Mouse (Mus musculus) urinary bladder, adult 18-20 months (tissue): ENCODE results near the gene Elmo1.
A peak's percentile ranks its signal among the peaks of the same experiment; 100 is the strongest.

ENCODE experiments used
- DNase-seq, 2 experiments: peaks; one replicate each; pipeline ENCODE4 v3.0.0; 2022; ENCODE audit warnings: low spot score in 2 of 2, mixed read lengths in 2 of 2

Gene Elmo1

DNA sequence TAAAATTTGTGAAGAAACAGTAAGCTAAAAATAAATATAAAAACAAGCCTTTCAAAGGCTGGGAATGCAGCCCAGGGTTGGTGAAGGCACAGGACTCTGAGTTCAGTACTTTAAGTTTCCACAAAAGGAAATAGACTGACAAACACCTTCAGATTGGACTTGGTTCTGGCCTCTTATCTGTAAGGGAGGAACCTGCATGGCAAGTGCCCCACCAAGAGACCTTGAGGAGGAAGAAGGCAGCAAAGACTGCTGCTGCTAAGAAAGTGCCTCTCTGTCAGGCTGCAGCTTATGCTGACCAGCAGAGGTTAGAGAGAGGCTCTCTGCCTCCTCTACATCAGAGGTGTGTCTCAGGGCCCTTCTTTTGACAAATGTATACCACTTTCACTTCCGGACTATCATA is 293.5 kb downstream of the Elmo1 start:
- DNase-seq: peak in 1 of 2 experiments; percentile 12

DNA sequence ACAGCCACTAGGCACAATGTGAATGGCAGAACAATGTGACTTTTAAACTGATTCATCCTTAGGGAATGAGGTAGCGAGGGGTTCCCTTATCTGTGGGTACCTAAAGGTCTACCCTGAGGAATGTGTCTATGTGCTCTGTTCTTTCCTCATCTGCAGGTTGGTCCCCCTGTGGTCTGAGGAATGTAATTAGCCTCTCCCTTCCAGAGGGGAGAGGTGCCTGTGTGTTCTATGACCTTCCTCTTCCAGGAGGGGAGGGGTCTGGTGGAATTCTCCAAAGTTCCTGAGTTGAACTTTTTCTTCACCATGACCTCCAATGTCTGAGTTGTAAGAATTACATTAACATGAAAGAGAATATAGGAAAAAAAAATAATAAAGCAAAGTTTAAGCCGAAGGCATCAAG is 294.4 kb downstream of the Elmo1 start:
- no peak for DNase-seq

DNA sequence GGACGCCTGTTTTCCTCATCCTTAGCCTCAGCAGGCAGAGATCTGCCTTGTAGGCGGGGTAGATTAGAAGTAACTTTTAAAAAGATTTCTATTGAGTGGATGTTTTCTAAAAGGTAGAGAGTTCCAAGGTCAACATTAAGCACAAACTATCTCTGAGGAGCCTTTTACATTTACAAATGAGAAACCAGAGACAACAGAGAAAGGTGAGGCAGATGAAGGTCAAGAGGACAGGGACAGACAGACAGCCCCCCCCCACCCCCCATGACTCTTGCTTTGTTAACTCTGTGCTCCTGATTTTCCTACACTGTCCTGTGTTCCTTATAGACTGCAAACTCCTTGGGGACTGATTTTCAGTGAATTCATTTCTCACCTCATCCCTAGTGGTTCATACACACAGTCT is 295.0 kb downstream of the Elmo1 start:
- DNase-seq: no peak

DNA sequence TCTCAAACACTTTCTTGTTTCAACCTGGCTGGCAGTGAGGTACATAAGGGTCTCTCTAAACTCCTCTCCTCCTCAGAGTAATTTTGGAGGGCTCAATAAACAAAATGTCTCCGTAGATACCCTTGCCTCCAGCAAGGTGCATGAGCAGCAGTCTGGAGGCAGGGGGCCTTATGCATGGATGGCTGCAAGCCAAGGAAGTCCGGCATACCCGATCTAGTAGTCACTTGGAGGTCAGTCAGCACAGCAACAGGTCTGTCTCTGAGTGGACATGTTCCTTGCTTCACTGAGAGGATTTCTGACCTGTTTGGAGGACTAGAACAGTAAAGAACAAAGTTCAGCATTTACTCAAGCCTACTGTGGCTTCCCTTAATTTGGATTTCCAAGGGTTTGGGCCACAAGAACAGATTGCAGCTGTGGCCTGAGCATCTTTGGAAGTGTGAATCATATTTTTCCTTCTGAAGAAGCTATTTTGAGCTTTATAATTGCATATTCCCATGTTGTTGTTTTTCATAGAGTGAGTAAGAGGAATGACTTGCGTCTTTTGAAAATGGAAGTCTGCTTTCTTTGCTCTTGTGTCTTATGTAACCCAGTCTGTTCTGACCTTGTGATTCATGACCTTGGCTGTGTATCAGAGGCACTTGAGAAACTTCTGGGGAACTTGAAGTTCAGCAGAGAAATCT is 296.2 kb downstream of the Elmo1 start:
- DNase-seq: peak in 1 of 2 experiments; percentile 8

DNA sequence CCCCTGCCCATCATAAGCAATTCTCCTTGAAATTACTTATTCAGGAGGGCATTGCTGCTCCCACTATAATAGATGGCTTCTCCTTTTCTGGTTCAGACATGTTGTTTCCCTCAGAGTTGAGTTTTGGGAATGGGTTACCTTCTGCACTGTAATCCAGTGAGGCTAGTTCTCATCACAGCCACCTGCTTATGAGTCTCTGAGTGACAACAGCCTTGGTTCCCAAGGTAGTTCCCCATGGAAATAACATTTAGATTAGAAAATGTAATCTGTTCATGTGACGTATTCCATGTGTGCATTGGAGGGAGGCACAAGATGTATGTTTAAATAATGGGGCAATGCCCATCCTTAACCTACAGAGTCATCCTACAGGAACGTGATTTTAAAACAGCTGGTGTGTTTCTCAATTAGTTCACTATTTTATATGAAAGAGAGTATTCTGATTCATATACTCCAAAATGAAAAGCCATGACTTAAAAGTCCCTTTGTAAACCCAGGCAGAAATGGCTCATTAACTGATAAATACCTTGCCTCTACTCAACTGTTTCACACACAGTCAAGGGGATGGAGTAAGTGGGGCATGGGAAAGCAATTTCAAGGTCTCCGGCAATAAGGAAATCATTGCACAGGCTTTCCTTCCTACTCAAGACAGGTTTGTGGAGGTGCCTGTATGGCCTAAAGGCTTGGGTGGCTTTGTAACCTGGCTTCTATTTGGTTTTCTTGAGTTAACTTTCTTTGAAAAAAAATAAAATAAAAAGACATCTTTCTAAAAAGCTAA is 302.6 kb downstream of the Elmo1 start:
- no peak for DNase-seq

DNA sequence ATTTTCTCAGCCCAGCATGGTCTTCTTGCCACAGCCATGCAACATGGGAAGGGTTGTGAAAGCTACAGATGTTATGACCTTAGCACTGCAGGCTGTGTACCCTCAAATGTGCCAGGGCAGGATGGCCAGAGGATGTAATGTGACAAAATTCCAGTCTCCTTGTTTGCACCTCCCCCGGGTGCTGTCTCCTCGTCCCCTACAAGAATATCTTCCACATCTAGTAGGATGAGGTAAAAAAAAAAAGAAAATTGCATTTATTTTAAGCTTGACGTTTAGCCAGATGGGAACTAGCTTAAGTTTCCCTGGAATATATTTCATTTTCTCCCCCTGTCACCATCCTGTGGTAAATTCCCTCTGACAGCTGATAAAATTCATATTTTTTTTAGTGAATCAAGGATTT is 307.3 kb downstream of the Elmo1 start:
- DNase-seq: no peak

DNA sequence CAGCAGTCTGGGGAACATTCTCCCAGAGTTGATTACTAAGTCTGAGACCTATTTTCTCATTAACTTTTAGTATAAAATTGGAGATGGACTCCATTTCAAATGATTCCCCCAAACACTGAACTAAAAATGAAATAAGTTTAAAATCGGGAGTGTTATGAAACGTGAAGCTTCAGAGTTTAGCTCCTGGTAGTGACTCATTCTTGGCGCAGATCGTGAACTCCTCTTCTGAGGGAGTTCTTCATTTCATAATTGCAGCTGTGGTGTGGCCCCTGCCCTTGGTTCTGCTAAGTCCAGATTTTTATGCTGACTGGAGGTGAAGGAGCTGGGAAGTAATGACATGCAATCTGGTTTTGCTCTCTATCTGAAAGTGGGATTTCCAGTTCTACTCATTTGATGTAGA is 307.9 kb downstream of the Elmo1 start:
- DNase-seq: peak in 1 of 2 experiments; percentile 35

DNA sequence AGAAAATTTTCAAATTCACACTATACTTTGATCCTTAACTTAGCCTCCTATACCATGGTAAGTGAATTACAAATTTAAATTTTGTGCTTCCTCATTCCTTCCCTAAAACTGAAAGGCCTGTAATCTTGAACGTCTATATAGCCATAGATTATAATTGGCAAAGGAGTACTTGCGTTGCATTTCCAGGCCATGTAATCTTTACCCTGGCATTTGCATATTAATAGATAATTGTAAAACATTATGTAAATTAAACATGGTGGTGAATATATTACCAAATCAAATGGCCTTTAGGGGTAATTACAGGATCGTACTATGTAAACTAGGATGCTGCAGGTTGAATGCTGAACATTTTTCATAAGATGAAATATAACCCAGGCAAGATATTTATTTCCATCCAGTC is 314.1 kb downstream of the Elmo1 start:
- DNase-seq: no peak

DNA sequence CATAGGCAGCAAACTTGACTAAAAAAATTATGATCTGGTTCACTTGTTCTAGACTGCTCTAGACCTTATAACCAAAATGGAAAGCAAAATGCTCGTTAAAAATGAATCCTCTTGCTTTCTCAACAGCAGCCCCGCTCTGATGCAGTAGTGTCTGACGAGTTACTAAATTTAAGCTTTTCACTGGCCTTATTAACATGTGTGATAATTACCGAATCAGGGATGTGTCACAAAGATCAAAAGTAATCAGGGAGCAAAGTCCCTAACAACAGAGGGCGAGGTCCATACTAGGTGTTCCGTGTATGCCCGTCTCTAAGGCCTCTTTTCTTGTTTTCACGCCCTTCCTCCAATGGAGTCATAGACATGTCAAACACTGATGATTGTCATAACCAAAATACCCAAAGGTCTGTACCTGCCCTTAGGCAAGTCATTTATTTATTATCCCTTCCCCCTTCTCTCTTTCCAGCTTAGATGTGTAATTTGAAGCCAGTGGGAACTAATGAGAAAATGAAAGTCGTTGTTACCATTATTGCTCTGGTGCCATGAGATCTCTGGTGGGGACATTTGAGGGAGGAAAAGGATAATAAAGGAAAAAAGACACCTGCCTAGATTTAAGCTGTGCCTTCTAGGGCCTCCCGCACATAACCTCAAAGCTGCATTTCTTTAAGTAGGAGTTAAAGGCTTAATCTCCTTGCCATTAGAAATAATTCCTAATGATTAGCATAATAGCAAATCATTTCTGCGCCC is 316.2 kb downstream of the Elmo1 start:
- no peak for DNase-seq

DNA sequence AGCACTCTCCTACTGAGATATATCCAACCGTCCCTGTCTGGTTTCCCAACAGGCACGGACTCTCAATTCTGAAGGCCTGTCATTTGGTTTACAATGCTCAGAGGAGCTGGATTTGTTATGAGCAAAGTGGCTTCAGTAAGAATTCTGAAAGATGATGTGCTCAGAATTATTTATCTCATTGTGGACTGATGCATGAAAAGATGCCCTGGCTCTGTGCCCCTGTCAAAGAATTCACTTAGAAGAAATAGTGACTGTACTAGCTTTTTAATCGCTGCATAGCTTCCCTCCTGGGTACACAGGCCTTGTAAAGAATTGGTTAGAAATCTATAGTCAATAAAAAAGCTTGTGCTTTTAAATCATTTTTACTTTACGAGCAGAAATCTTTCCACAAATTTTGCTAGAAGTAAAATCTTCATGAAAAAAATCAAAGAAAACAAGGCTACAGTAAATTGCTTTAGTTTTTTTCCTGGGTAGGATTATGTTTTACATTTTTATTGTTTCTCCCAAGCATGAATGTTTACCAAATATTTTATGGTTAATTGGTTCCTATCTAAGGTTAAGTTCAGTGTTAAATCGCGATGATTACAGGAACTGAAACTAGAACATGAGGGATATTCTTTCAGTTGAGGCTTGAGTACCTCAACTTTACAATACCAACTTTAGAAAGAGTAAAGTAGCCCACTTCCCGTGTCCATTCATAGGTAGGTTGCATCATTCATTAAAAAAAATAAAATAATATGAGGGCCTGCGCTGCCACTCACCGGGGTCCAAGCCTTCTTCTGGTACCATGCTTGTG is 320.1 kb downstream of the Elmo1 start:
- DNase-seq: no peak

DNA sequence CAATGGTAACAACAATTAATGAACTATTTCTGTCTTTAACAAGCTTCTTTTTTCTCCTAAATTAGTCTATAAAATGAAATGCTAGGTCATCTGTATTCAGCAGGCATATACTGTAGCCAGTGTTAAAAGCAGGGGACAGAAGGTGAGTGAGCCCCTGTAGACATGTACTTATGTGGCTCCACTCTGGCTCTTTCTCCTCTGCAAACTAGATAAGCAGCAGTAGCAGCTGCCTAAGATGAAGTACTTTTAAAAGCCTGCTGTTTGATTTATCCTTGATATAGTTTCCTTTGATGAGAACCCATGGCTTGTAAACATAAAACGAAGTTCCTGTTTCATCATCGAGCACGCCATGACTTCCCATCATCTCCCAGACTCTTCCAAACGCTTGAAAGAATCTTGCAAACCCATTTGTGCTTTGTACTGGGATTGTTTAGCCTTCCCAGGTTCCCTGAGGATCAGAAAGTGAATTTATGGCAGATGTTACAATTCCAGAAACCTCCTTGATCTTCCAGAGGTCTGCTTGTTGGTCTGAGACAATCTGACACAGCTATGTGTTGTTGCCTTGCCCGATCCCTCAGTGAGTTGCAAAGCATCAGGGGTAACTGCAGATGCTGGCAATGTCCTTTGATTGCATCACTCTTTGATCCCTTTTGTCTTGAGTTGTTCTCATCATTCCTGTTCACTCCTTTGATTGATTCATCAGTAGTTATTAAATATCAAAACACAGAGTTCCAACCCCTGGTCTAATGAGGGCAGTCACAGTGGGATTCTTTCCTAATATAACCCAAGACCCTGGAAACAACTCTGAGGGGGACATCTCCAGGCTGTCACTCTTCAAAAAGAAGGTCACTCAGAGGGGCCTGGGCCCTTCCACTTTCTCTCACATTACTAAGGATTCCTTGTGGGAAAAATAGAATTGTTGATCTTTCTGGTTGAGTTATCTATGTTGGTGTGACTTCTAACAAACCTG is 326.6 kb downstream of the Elmo1 start:
- DNase-seq: no peak

DNA sequence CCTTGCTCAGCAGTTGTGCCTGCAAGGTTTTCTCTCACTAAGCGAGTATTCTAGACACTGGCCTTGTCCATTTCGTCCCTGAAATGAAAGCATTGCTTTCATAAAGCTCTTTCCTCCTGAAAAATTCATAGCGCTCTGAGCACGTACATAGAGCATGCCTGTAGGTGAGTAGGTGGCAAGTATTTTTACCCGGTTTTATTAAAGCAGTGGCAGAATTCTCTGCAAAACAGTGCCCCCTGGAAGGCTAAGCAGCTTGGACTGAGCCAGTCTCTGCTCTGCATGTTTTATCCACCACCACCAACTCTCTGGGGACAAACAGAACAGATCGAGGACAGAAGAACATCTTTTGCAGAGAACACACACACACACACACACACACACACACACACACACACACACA is 340.6 kb downstream of the Elmo1 start:
- DNase-seq: no peak

DNA sequence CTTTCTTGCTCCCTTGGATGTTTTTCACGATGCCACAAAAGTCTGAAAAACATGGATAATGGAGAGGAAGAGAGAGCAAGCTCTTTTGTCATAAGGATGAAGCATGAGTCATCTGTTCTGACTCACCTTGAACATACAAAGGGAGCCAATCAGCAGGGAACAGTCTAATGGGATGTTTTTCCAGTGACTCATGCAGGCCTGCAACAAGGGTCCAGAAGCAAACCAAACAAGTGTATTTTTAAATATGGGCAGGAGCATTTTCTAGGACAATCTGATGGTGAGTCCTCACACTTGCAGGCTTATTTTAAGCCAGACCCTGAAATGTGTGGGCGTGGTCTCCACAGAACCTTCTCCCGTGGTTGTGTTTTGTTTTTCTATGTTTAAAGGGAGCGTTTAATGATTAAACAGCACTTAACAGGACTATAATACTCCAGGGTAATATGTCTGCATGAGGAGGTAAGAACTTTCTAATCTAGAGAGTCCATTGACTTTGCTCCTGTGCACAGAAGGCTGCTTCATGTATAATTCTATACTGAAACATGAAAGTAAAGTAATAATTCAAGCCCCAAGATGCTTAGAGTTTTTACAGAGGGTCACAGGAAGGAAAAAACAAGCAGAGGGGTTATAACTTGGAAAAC is 342.9 kb downstream of the Elmo1 start:
- peak in 1 of 2 experiments; percentile 11 for DNase-seq

DNA sequence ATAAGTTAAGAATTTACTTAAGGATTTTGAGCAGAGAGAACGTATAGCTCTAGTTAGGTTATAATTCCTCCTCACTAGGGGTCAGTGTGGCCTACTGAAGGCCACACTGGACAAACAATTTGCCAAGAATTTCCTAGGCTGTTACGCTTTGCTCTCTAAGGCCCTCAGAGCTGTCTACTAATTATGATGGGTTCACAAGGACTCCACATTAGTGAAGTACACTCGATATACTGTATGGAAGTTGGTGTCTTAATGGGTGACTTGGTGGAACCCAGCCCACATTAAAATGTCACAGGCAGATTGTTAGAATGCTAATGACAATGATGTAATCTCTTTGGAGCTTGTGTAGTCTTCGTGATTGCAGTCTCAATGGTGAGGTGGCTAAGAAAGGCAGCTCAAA is 343.7 kb downstream of the Elmo1 start:
- no peak for DNase-seq

DNA sequence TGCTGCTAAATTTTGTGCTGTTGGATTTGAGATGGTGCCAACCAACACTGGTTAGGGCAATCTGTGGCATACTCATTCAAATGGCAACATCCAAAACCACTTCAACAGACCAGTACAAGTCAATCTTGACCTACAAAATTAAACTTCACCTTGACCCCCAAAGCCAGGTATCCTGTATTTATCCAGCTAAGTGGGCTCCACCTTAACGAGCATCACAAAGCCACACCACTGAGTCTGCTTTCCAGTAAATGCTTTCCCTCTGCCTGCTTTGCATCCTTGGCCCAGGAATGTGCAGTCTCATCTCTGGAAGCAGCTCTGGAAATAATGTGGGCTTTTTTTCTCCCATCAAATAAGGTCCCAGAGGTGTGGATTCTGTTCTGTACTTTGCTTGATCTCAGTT is 349.1 kb downstream of the Elmo1 start:
- DNase-seq: no peak

DNA sequence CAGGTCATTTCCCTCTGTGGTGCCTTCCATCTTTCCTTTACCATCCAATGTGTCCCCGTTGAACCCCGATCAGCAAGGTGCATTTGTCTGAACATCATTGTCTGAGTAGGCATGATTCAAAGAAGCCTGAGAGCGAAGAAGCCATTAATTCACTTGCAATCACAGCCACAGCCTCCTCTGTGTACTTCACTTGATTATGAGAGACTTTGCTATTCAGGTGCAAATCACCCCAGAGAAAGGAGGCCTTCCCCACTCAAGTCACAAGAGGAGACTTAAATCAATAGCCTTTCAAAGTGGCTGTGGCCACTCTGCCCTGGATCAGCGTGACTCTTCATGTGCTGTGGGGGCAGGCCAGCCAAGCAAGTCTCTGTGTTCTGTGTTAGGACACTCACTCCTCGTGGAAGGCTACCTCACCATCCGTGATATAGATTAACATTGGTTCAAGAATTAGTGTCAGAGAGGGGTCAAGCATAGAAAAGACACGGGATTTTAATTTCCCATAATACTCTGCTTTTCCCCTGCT is 360.5 kb downstream of the Elmo1 start:
- DNase-seq: no peak

DNA sequence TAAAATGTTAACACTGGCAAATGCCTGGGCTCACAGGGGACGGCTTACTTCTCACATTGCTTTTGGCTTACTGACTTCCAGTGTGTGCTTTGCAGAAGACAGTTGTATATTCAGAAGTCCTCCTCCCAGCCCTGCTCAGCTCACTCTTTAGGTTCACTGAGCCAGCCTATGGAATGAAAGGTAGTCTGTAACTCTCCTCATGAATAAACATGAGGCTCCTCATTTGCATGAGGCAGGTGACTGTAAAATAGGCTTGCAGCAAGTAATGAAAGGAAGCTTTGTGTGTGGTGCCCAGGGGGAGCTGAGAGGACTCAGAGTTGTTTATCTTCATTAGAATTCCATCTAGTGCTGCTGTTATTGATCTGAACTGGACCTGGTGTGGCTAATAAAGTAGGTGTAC is 364.0 kb downstream of the Elmo1 start:
- no peak for DNase-seq

DNA sequence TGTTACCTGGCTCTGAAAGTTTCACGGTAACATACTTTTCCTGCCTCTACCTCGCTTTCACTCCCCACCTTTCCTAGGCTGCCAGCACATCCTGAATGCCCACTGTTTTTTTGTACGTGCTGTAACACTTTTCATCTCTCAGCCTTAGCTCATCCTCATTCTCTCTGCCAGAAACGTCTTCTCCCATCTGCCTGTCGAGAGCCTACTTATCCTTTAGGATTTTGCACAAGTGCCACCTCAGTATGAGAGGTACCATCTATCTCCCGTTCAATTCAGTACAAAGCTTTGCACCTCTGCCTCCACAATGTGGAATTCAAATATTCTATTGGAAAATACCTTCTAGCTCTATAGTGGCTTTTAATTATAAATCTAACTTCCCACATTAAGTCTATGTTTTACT is 369.7 kb downstream of the Elmo1 start:
- DNase-seq: no peak

DNA sequence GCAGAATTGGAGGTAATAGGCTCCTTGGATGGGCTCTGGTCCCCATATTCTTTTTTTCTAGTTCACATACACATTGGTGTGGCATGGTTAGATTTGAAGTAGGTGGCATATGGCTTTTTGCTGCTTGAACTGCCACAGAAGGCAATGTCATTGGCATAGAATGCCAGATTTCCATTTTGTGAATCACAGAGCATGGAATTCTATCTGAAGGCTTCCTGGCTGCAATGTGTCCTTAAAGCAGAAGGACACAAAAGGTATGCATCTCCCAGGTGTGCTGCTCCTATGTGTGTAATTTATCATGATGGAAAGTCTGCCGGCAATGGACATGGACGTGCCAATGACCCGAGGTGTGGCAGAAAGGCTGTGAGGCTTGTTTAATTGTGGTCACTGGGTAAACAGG is 371.2 kb downstream of the Elmo1 start:
- no peak for DNase-seq

DNA sequence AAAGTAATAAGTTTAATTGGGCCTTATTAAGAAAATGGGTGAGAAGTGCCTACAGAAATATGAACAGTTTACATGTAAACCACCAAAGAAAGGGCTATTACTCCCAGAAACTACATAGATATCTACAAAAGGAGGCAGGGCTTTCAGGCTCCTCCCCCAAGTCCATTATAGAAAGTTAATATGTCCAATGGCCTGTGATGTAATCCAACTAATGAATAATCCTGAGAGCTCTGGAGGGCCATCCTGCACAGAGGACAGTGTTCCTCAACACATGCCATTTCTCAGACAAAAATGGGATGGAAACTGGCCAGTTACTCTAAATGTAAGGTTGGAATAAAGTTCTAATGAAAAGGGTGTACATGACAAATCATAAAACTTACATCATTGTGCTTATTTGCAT is 373.8 kb downstream of the Elmo1 start:
- no peak for DNase-seq
